Comparison of ENCODE assay signal across 12 mouse cellular contexts in genomic region chr16:31533196-31533777, GRCm38 (mm10).
DNase-seq lines count a peak whose midpoint lies in the region; ATAC-seq lines count a peak whose summit lies in the region.
"Had no signal": no experiment of that assay in that cellular context is flagged by ENCODE, and none has a peak within 500 bp of the region (broad histone marks: within the 10 kb centered on the region; RNA-seq: fewer than 3 reads in every experiment).

No protein-coding gene starts in this region.

- H3K4me3 ChIP-seq in liver, embryonic 13.5 days (replicated peaks) = no peak overlapping the region
- H3K4me3 ChIP-seq in stomach, embryonic 16.5 days (replicated peaks; ENCODE audit: low read length) = no peak overlapping the region
- H3K4me3 ChIP-seq: forebrain, embryonic 13.5 days; hindbrain, embryonic 13.5 days; limb, embryonic 13.5 days had no signal

- H3K4me2 ChIP-seq in liver, embryonic 13.5 days = peak overlapping the region; percentile 42
- no peak overlapping the region for H3K4me2 ChIP-seq in stomach, embryonic 16.5 days (ENCODE audit: low read depth, low read length)
- H3K4me2 ChIP-seq: forebrain, embryonic 13.5 days; hindbrain, embryonic 13.5 days; limb, embryonic 13.5 days had no signal

- peak; percentile 94 for ATAC-seq in liver, embryonic 13.5 days (ENCODE audit: low read depth)
- peak; percentile 90; the same call in 1 of the 2 replicates for ATAC-seq in stomach, embryonic 16.5 days (ENCODE audit: insufficient read depth, low FRiP score)
- ATAC-seq in inflammation-experienced regulatory T-cells, adult 6 months = no peak
- ATAC-seq: forebrain, embryonic 13.5 days had no signal

- H3K9me3 ChIP-seq in liver, embryonic 13.5 days (replicated peaks) = no peaks in the 10 kb centered on the region
- H3K9me3 ChIP-seq in stomach, embryonic 16.5 days (replicated peaks; ENCODE audit: control insufficient read depth, low read length) = 0 out of 2 replicates have a peak, but pooled peaks cover 6% of the 10 kb centered on the region
- H3K9me3 ChIP-seq: forebrain, embryonic 13.5 days; hindbrain, embryonic 13.5 days; limb, embryonic 13.5 days had no signal

- DNase-seq in gastrocnemius, postnatal 10 days = peak; percentile 24
- no peak for DNase-seq in gastrocnemius, postnatal 25 days
- peak; percentile 34 to 50 for DNase-seq in urinary bladder, adult 18-20 months (ENCODE audit: low spot score in 2 of 2)
- no peak for DNase-seq in urinary bladder, postnatal 10 days (ENCODE audit: low spot score)
- DNase-seq in liver, embryonic 13.5 days = peak; percentile 73
- DNase-seq in left cerebral cortex, adult 18-20 months (ENCODE audit: low spot score in 2 of 2) = no peak
- DNase-seq: B cell, adult 2 months had no signal

- H3K36me3 ChIP-seq in liver, embryonic 13.5 days = no peaks in the 10 kb centered on the region
- H3K36me3 ChIP-seq in stomach, embryonic 16.5 days (ENCODE audit: control insufficient read depth, insufficient read depth, low read length) = no peaks in the 10 kb centered on the region
- H3K36me3 ChIP-seq: hindbrain, embryonic 13.5 days; limb, embryonic 13.5 days had no signal

- H3K27ac ChIP-seq in liver, embryonic 13.5 days = no peak overlapping the region
- H3K27ac ChIP-seq in stomach, embryonic 16.5 days (ENCODE audit: low read length) = peak overlapping the region; percentile 2; the same call in 1 of the 2 replicates
- H3K27ac ChIP-seq: forebrain, embryonic 13.5 days; hindbrain, embryonic 13.5 days; limb, embryonic 13.5 days had no signal

- no peak overlapping the region for H3K9ac ChIP-seq in liver, embryonic 13.5 days
- H3K9ac ChIP-seq in stomach, embryonic 16.5 days (ENCODE audit: low read length) = no peak overlapping the region
- H3K9ac ChIP-seq: forebrain, embryonic 13.5 days; hindbrain, embryonic 13.5 days; limb, embryonic 13.5 days had no signal

- H3K4me1 ChIP-seq in liver, embryonic 13.5 days (replicated peaks) = peaks cover 51% of the 10 kb centered on the region
- H3K4me1 ChIP-seq in stomach, embryonic 16.5 days (ENCODE audit: control insufficient read depth, insufficient read depth, low read length) = 0 out of 2 replicates have a peak, but pooled peaks cover 6% of the 10 kb centered on the region

- peaks cover 34% of the 10 kb centered on the region for H3K27me3 ChIP-seq in liver, embryonic 13.5 days
- H3K27me3 ChIP-seq in stomach, embryonic 16.5 days (ENCODE audit: control insufficient read depth, insufficient read depth, low read length) = no peaks in the 10 kb centered on the region
- H3K27me3 ChIP-seq: forebrain, embryonic 13.5 days; limb, embryonic 13.5 days had no signal

- 27% methylated on average over 6 of the region's 6 CpGs for WGBS in liver, embryonic 13.5 days (ENCODE audit: insufficient replicate concordance)
- WGBS in stomach, embryonic 16.5 days = 53% methylated on average over 6 of the region's 6 CpGs

Comparison
In these comparisons a context has a peak if more than half of its experiments do, and no peak if none do; other contexts are left out.
1. DNase-seq: peak in gastrocnemius, postnatal 10 days (single experiment), urinary bladder, adult 18-20 months (2 of 2) and liver, embryonic 13.5 days (single experiment); none in gastrocnemius, postnatal 25 days (single experiment), urinary bladder, postnatal 10 days (single experiment) and left cerebral cortex, adult 18-20 months (0 of 2).